Mouse (Mus musculus): ENCODE measurements around the gene Chst10.

GRCm38 (mm10) chr1:38903985-38904384, 6.0 kb upstream of the Chst10 start:
- TF ChIP-seq CTCF (IDR thresholded peaks at IDR 0.05; ENCODE audit: borderline replicate concordance, control insufficient read depth, extremely low read depth, insufficient read depth, low read length, poor library complexity), result no peak
- no peak for TF ChIP-seq POLR2A (IDR thresholded peaks at IDR 0.05; ENCODE audit: control insufficient read depth, extremely low read depth, insufficient read depth, low read length, poor library complexity)
